Mouse (Mus musculus): ENCODE results near the gene Tbx5. TPM values are rescaled to one million over a fixed set of nuclear protein-coding genes. Genes with fewer than 3 reads are reported as not detected.

Gene Tbx5
- polyA plus RNA-seq, 1 experiment = not detected

DNA sequence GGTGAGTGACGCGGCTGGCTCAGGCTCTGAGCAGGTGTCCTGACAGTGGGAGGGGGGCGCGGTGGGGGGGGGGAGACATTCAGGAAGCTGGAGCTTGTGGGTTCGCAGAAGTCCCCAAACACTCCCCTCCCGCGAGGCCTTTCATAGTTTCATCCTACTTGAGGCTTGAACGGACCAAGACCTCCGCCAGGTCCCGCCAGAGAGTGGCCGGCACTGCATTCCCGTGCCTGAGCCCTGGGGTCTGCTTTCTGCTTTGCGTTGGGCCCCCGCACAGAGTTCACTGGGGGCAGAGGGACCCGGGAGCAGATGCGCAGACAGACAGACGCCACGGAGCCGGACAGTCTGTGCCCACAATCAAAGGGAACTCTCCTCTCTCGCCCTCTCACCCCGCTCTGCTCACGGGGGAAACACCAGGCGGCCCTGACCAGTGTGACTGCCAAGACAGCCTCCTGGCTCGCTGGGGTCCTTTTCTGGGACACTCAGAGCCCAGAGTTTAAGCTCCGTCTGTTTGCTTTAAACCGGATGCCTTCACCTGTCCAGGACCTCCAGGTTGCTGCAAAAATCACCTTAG, 34.8 kb upstream of the Tbx5 start:
- no peak overlapping the region for H3K27ac ChIP-seq (ENCODE audit: insufficient read depth, low read depth, low read length)
- H3K4me1 ChIP-seq (ENCODE audit: control insufficient read depth, insufficient read depth, insufficient read length, low read length) = no peaks in the 10 kb centered on the region
- TF ChIP-seq CTCF (IDR thresholded peaks at IDR 0.05; ENCODE audit: extremely low read depth, insufficient read length, insufficient replicate concordance, low read depth, low read length) = no peak
- no peak for TF ChIP-seq POLR2A (IDR thresholded peaks at IDR 0.05; ENCODE audit: low read depth, low read length)
- 3% methylated on average over 26 of the region's 26 CpGs for WGBS
- H3K27me3 ChIP-seq (ENCODE audit: control insufficient read depth, insufficient read depth, low read length) = peaks cover 44% of the 10 kb centered on the region
- H3K4me3 ChIP-seq (ENCODE audit: low read depth, low read length) = no peak overlapping the region
- no peaks in the 10 kb centered on the region for H3K36me3 ChIP-seq (ENCODE audit: control insufficient read depth, insufficient read depth, low read length)

- Histone ChIP-seq H3K4me1 (ENCODE audit: control insufficient read depth, insufficient read depth, insufficient read length, low read length) (no peaks in the 10 kb centered on the region), H3K27me3 (ENCODE audit: control insufficient read depth, insufficient read depth, low read length) (peaks cover 45% of the 10 kb centered on the region), H3K36me3 (ENCODE audit: control insufficient read depth, insufficient read depth, low read length) (no peaks in the 10 kb centered on the region), H3K27ac (ENCODE audit: insufficient read depth, low read depth, low read length) (no peak overlapping the region), H3K4me3 (ENCODE audit: low read depth, low read length) (no peak overlapping the region)
- TF ChIP-seq CTCF (IDR thresholded peaks at IDR 0.05; ENCODE audit: extremely low read depth, insufficient read length, insufficient replicate concordance, low read depth, low read length) (no peak), POLR2A (IDR thresholded peaks at IDR 0.05; ENCODE audit: low read depth, low read length) (no peak)
- 8% methylated on average over 4 of the region's 4 CpGs for WGBS
Measured at GRCm38 (mm10) chr5:119798261-119798660, 34.2 kb upstream of the Tbx5 start.

GRCm38 (mm10) chr5:119798713-119799418, 33.6 kb upstream of the Tbx5 start:
- WGBS = 4% methylated on average over 5 of the region's 5 CpGs

GRCm38 (mm10) chr5:119799419-119800242, 32.8 kb upstream of the Tbx5 start:
- no peak for TF ChIP-seq POLR2A (IDR thresholded peaks at IDR 0.05; ENCODE audit: low read depth, low read length)
- no peak for TF ChIP-seq CTCF (IDR thresholded peaks at IDR 0.05; ENCODE audit: extremely low read depth, insufficient read length, insufficient replicate concordance, low read depth, low read length)
- 7% methylated on average over 9 of the region's 9 CpGs for WGBS
- Histone ChIP-seq H3K27ac (ENCODE audit: insufficient read depth, low read depth, low read length) (no peak overlapping the region), H3K36me3 (ENCODE audit: control insufficient read depth, insufficient read depth, low read length) (no peaks in the 10 kb centered on the region), H3K4me3 (ENCODE audit: low read depth, low read length) (no peak overlapping the region), H3K27me3 (ENCODE audit: control insufficient read depth, insufficient read depth, low read length) (peaks cover 58% of the 10 kb centered on the region), H3K4me1 (ENCODE audit: control insufficient read depth, insufficient read depth, insufficient read length, low read length) (no peaks in the 10 kb centered on the region)

More at GRCm38 (mm10) chr5:119798713-119799418, 33.6 kb upstream of the Tbx5 start:
- Histone ChIP-seq H3K36me3 (ENCODE audit: control insufficient read depth, insufficient read depth, low read length) (no peaks in the 10 kb centered on the region), H3K27ac (ENCODE audit: insufficient read depth, low read depth, low read length) (no peak overlapping the region), H3K4me1 (ENCODE audit: control insufficient read depth, insufficient read depth, insufficient read length, low read length) (no peaks in the 10 kb centered on the region), H3K27me3 (ENCODE audit: control insufficient read depth, insufficient read depth, low read length) (peaks cover 51% of the 10 kb centered on the region), H3K4me3 (ENCODE audit: low read depth, low read length) (no peak overlapping the region)
- TF ChIP-seq POLR2A (IDR thresholded peaks at IDR 0.05; ENCODE audit: low read depth, low read length) (no peak), CTCF (IDR thresholded peaks at IDR 0.05; ENCODE audit: extremely low read depth, insufficient read length, insufficient replicate concordance, low read depth, low read length) (no peak)

DNA sequence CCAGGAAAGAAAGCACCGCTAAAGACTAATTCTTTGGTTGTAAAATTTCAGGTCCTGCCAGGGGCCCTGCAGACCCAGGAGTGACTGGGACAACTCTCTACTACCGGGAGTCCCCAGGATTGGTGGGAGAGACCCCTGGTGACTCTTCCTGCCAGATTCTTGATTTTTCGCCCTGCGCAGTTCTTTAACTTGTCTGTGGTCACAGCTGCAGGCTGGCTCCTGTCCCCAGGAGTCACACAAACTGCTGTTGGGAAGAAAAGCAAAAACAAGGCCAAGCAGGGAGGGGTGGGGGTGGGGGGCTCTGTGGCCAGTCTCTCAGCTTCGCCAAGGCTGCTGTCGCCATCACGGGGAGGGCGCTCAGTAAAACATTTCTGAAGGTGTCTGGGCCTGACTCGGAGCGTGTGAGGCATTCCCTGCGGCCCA, 32.2 kb upstream of the Tbx5 start:
- Histone ChIP-seq H3K27me3 (ENCODE audit: control insufficient read depth, insufficient read depth, low read length) (peaks cover 58% of the 10 kb centered on the region), H3K4me3 (ENCODE audit: low read depth, low read length) (no peak overlapping the region), H3K36me3 (ENCODE audit: control insufficient read depth, insufficient read depth, low read length) (no peaks in the 10 kb centered on the region), H3K27ac (ENCODE audit: insufficient read depth, low read depth, low read length) (no peak overlapping the region), H3K4me1 (ENCODE audit: control insufficient read depth, insufficient read depth, insufficient read length, low read length) (no peaks in the 10 kb centered on the region)
- 6% methylated on average over 11 of the region's 11 CpGs for WGBS
- TF ChIP-seq CTCF (IDR thresholded peaks at IDR 0.05; ENCODE audit: extremely low read depth, insufficient read length, insufficient replicate concordance, low read depth, low read length) (no peak), POLR2A (IDR thresholded peaks at IDR 0.05; ENCODE audit: low read depth, low read length) (no peak)

- Histone ChIP-seq H3K27ac (ENCODE audit: insufficient read depth, low read depth, low read length) (no peak overlapping the region), H3K36me3 (ENCODE audit: control insufficient read depth, insufficient read depth, low read length) (no peaks in the 10 kb centered on the region), H3K4me1 (ENCODE audit: control insufficient read depth, insufficient read depth, insufficient read length, low read length) (no peaks in the 10 kb centered on the region), H3K27me3 (ENCODE audit: control insufficient read depth, insufficient read depth, low read length) (peaks cover 56% of the 10 kb centered on the region), H3K4me3 (ENCODE audit: low read depth, low read length) (no peak overlapping the region)
- WGBS = 6% methylated on average over 27 of the region's 27 CpGs
- TF ChIP-seq CTCF (IDR thresholded peaks at IDR 0.05; ENCODE audit: extremely low read depth, insufficient read length, insufficient replicate concordance, low read depth, low read length) (no peak), POLR2A (IDR thresholded peaks at IDR 0.05; ENCODE audit: low read depth, low read length) (no peak)
Measured at GRCm38 (mm10) chr5:119802617-119803410, 29.7 kb upstream of the Tbx5 start.
